Mouse (Mus musculus): ENCODE results near the gene Ttyh2.

- TF ChIP-seq POLR2A (IDR thresholded peaks at IDR 0.05; ENCODE audit: extremely low read depth, insufficient read depth, low read length) (no peak), CTCF (IDR thresholded peaks at IDR 0.05; ENCODE audit: low read depth, low read length) (peak; percentile 81)
Measured at GRCm38 (mm10) chr11:114657737-114658136, 17.5 kb upstream of the Ttyh2 start.

Data from liver, adult 2 months (tissue).